24 mouse cellular contexts compared by ENCODE assay signal in the genomic region with DNA sequence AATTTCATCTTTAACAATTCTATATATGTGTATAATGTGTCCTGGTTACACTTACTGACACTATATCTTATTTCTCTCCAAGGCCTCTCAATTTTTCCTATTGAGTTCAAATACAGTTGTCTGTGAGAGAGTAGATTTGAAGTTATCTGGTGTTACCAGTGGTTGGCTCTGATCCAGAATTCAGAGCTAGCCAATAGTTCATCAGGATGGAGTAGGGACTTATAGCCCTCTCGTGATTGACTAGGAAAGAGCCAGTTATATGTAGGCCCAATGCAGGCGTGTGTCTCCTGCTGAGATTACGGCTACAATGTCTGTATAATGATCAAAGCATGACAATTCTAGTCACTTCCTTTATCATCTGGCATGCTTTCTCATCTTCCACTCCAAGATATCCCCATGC.
DNase-seq lines count a peak whose midpoint lies in the region; ATAC-seq and TF ChIP-seq lines count a peak whose summit lies in the region.
"Had no signal": no experiment of that assay in that cellular context is flagged by ENCODE, and none has a peak within 500 bp of the region (broad histone marks: within the 10 kb centered on the region; RNA-seq: fewer than 3 reads in every experiment).

No protein-coding gene starts in this region.

- H3K27ac ChIP-seq in layer of hippocampus, adult 2 months: peak overlapping the region; percentile 92
- H3K27ac ChIP-seq: embryonic facial prominence, embryonic 13.5 days; embryonic facial prominence, embryonic 15.5 days; forebrain, embryonic 10.5 days; forebrain, embryonic 12.5 days had no signal

- no peak for DNase-seq in layer of hippocampus, adult 2 months (ENCODE audit: low spot score in 2 of 2)
- no peak for DNase-seq in layer of hippocampus, adult 11-12 months (ENCODE audit: low spot score)
- DNase-seq in urinary bladder, postnatal 25 days (ENCODE audit: low spot score): no peak
- no peak for DNase-seq in heart, adult 18-20 months
- DNase-seq: adrenal gland, adult 2 months; adrenal gland, postnatal 10 days; adrenal gland, postnatal 25 days; B cell, adult 2 months; cerebellum, adult 11 months; cerebellum, adult 18-20 months; cerebellum, adult 8-10 months; cerebellum, adult 9-11 months; cerebellum, postnatal 14 days; cerebellum, postnatal 36 days; embryo, embryonic 11 days had no signal

- no peak for TF ChIP-seq CTCF in layer of hippocampus, adult 2 months (conservative IDR thresholded peaks at IDR 0.05)

- peak; percentile 63 for ATAC-seq in megakaryocyte progenitor cell, adult 5-6 weeks (replicated peaks; ENCODE audit: poor library complexity)
- ATAC-seq: CD4-positive, CD25-positive, alpha-beta regulatory T cell, adult 4 months; forebrain, embryonic 14.5 days; forebrain, embryonic 16.5 days had no signal

- no peak overlapping the region for H3K4me3 ChIP-seq in layer of hippocampus, adult 2 months
- H3K4me3 ChIP-seq: embryonic facial prominence, embryonic 13.5 days; embryonic facial prominence, embryonic 15.5 days; erythroblast, embryonic 14.5 days; forebrain, embryonic 10.5 days; forebrain, embryonic 12.5 days had no signal
